Mouse (Mus musculus) stomach, postnatal 0 days (tissue): ENCODE measurements around the gene Fam81a.

Source experiments
- CTCF ChIP-seq: IDR thresholded peaks from 2 replicates; pipeline ENCODE4 v1.5.1; 2016; ENCODE audit warnings: antibody characterized with exemption, low read depth, mild to moderate bottlenecking, moderate library complexity
- EP300 ChIP-seq: optimal IDR thresholded peaks from 2 replicates; pipeline ENCODE3; 2016; ENCODE audit warnings: antibody characterized with exemption

GRCm38 (mm10) chr9:70048751-70049415 is 93.5 kb downstream of the Fam81a start:
- TF ChIP-seq CTCF (no peak), EP300 (no peak)
